Mouse (Mus musculus): ENCODE measurements around the gene Slc26a11.
A peak's percentile ranks its signal among the peaks of the same experiment; 100 is the strongest.

GRCm38 (mm10) chr11:119306762-119307657, 48.3 kb upstream of the Slc26a11 start:
- TF ChIP-seq CTCF (IDR thresholded peaks at IDR 0.05; ENCODE audit: low read depth) (peak; percentile 10; the same call in 1 of the 2 replicates), EP300 (optimal IDR thresholded peaks at IDR 0.05) (no peak)
